Mouse (Mus musculus) gonadal fat pad, adult 2 months (tissue): Measurements from ENCODE around the gene Btrc. TPM values are rescaled to one million over a fixed set of nuclear protein-coding genes. Genes with fewer than 3 reads are reported as not detected.

Source experiments
- DNase-seq: peaks from one replicate; pipeline ENCODE4 v3.0.0-alpha.2; 2012; ENCODE audit warnings: low read depth
- polyA plus RNA-seq: library from polyadenylated mRNA; depleted of rRNA; stranded (reverse); fragments of >200 nt; gene quantifications from 2 replicates; pipeline ENCODE4 v1.2.3, GENCODE M21; 2012

The Btrc gene
- polyA plus RNA-seq, 1 experiment: 17.6 TPM

DNA sequence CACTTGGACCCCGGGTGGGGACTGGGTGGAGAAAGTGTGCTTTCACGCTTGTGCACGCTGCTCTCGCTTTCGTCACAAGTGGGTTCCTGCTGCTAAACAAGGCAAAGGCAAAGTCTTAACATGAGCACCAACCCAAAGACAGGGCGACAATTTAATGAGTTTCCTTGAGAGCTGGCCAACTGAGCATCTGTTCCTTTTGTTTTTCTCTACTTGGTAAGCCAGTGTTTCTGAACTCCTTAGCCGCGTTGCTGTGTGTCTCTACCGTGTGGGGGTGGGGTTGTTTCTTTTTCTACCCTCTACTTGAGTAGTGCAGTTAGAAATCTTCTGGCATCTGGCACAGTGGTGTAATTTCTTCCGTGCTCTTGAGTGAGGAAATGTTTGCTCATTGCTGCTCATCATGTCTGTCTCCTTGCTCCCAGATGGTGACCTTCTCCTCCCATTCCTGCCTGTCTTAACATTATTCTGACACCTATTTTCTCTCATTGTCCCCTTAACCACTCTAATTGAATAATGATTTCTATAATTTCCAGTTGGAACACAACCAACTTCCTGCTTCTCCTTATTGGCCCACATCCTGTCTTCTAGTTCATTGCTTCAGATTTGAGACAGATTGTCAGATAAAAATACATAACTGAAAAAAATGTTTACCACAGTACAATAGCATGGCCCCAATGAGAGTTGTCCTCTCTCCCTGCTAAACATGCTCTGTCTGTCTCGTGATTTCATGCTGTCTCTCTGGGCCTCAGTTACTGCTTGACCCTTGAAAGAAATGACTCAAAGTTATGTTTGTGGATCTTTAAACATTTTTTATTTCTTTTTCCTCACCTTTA is 109.4 kb downstream of the Btrc start:
- no peak for DNase-seq

DNA sequence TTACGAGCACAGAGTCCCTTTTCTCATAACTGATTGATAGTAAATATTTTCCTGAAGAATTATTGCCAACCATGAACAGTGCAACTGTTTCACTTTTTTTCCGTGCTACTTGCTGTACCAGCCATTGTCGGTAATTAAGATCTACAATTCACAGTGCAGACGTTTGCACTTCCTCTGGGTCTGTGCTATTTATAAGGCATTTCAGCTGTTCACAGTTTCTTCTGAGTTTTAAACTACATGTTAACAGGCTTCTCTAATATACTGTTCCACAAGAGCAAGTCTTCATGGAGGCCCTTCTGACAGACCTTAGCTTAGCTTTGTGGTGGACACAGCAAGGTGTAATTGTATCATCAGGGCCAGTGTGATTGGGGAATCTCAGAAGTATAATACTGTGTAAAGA is 111.2 kb downstream of the Btrc start:
- DNase-seq: no peak

DNA sequence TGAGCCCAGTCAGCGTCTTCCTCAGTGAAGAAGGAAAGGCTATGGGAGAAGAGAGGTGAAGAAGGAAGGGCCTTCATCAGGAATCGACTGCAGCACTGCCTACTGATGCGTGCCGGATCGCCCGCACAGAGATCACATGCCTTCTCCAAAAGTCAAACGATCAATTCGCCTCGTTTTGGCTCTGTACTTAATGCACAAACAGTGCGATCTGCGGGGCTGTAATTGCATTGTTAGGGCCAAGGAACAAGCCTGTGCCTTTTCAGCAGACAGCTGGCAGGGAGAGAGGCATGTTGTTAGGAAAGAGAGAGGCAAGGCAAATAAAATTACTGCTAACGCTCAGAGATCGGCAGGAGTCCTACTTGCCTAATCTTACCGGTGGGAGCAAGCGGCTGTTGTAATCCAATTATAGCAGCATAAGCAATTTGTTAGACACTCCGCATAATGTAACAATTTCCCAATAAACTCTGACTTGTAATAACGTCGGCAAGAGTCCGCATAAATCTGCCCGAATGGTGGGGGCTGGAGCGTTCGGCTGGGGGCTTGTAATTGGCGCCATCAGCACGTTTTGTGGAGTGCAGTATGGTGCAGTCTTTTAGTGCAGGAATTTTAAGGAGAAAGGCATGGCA is 112.5 kb downstream of the Btrc start:
- no peak for DNase-seq

DNA sequence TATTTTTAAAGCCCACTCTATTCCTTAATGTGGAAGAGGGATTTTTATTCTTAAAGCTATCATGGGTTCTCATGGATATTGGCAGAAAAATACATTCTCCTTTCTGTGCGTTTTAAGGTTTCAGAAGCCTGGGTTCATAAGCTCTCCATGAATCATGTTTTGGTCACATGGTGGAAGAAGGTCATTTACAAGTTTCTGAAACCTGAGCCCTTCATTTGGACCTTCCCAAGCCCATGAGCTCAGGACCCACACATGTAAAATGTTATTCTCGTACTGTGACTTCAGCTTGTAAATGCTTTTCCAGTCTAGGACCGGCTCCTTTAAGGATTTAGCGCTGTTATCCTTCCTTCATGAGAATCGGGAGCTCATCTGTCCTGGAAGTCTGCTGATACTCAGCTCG is 116.0 kb downstream of the Btrc start:
- no peak for DNase-seq

DNA sequence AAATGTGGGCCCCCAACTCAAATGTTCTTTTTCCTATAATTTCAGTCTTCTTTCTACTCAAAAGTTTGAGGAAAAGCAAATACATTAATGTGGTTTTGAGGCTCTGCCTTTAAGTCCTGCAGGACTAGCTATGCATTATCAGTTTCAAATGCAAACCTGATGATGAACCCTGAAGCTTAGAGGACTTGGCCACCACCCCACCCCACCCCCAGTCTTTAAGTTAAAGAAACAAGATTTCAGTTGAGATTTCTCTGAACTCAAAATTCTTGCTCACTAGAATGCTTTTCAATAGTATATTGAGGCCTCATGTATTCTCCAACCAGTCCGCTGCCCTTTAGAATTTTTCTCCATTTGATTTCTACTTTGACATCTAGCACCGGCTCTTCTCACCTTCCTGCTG is 117.0 kb downstream of the Btrc start:
- no peak for DNase-seq

DNA sequence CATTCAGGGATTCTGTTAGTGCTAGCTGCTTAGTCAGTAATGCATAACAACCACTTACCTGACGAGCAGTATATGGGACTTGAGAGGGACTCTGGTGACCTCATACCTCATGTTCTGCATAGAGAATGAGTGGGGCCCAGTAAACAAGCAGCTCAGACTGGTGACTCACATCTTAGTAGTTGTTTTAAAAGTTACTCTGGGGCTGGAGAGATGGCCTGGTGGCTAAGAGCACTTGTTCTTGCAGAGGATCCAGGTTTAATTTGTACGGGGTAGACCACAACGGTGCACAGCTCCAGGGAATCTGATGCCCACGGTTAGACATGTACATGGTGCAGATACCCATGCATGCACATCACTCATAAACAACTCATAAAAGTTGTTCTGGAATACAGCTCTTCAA is 117.4 kb downstream of the Btrc start:
- DNase-seq: no peak

DNA sequence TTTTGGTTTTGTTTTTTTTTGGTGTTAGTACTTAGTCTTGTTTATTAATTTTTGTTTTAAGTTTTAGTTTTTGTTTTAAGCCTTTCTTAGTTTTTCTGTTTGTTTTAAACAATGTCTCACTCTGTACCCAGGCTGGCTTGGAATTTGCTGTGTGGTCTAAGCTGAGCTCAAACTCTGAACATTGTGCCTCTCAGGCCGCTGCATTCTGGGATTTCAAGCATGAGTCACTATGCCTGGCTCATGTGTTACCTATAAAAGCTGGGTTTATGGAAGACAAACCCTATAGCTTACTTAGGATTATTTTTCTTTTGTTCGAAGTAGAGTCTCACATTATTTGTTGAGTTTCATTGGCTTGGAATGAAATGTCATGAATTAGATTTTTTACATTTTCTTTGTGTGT is 119.9 kb downstream of the Btrc start:
- no peak for DNase-seq

DNA sequence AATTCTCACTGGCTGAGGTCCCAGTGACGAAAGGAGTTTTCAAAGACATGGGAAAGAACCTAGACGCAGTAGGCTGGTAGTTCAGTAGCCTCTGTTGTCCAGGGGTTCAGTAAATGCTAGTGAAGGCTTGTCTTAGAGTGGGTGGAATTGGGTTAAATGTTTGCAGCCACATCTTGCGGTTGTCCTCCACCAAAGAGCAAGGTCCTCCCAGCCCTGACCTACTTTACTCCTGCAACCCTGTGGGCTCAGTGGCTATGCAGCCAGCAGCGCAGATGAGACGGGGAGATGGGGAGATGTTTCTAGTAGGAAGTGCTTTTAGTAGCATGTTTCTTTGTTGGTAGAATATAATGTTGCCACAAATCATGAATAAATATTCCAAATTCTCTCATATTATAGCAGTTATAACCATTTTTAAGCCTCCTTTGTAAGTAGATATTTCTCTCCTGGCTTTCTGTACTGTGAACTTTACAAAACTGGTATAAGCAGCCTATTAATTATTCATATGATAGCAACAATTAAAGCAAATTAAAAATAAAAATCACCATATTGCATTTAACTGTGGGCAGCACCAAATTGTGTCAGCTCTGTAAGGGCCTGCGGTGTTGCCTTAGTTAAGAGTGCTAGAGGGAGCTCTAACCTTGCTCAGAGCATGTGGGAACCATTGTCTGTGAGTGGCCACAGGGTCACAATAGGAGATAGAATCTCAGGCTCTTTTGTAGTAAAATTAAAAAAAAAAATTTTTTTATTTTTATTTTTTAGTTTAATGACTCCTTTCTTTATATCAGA is 122.9 kb downstream of the Btrc start:
- no peak for DNase-seq

DNA sequence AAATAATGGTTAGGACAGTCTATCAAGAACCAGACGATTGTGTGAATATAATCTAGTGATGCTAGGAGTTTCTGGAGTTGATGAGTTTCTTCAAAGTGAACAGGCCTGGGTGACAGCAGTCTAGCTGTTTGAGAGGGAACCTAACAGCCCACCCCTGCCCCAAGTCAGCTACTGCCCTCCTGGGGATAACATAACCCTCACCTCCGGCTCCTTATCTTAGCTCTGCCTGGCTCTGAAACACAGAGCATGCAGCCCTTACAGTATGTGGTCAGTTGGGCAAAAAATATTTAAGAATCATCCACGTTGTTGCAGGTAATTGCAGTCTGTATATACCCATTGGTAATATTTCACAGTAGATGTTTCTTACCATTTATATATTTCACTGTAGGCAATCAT is 123.5 kb downstream of the Btrc start:
- DNase-seq: no peak

DNA sequence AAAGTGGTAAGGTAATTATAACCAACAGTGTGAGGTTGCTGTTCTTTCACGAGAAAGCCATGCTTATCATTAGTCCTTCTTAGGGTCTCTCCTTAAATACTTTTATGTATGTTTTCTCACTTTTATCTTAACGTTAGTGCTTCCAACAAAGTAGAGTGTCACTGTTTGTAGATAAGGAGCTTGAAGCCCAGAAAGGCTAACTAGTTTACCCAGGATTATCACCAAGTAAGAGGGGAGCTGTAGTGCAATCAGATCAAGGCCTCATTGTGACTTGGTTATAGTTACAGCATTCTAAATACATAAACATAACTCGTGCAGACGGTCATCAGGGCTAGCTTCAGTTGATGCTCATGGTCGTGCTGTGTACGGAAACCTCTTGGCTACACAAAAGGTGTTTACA is 126.4 kb downstream of the Btrc start:
- DNase-seq: no peak

DNA sequence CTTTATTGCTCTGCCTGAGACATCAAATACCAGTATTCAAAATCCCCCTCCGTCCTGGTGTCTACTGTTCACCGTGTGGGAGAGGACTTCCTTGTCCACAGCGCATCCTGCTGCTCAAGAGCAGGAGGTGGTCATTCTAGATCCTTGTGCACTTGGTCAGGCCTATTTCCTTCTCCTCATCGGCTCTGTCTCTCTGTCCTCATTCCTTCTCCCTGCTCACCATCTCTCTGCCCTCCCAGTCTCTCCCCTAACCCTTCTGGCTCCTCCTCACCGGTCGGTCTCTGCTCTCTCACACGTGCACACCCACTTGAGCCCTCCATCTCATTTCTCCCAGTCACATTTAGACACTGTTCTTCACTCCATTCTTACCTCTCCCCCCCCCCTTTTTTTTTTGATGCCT is 127.7 kb downstream of the Btrc start:
- DNase-seq: no peak

DNA sequence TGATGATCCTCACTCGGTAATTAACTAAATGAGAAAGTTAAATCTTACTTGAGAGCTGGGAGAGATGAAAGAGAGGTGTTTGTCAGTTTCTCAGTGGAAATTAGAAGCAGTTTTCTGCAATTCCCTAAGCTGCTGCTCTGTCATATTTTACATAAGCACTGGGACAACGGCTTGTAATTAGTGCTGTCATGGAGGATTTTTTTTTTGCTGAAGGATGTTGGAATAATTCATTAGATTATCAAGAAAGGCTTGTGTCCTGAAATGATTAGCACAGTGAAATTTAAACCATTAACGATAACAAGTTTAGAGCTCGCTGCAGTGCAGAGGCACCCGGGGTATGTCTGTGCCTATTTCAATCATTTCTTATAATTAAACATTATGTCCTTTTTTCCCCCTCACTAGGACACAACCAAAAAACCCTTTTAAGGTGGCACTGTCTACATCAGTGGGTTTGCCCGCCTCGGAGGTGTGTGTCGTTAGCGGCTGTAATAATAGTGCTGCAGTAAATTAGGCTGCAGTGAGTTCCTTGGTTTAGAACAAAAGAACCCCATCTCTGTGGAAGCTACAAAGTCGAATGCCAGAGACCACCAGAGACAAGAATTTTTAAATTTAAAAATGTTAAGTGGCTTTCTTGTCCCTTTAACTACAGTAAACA is 130.7 kb downstream of the Btrc start:
- no peak for DNase-seq

DNA sequence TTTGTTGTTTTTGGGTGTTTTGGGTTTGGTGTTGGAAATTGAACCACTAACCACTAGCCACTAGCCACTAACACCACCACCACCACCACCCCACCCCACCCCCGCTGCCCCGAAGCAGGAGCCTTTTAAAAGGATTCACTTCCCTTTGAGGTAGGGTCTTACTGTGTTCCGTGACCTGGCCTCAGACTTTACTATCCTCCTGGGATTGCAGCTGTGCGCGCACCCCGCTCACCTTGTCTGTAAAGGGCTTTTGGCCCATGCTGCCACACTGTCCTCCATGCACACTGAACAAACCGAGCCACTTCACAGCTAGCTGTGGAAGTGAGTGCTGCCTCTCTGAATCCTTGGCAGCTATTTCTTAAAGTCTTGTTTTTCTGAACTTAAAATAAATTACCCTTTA is 141.9 kb downstream of the Btrc start:
- no peak for DNase-seq

DNA sequence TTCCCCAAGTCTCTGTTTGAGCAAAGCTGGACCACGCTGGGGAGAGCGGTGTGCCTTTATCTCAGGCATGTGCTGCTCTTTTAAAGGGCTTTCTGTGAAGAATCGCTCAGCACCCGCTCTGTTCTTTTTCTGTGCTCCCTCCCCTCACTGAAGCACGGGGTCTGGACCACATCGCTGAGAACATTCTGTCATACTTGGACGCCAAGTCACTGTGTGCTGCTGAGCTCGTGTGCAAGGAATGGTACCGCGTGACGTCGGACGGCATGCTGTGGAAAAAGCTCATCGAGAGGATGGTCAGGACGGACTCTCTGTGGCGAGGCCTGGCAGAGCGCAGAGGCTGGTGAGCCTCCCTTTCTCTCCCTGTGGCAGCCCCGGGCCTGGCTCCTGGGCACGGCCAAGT is 144.0 kb downstream of the Btrc start:
- no peak for DNase-seq

DNA sequence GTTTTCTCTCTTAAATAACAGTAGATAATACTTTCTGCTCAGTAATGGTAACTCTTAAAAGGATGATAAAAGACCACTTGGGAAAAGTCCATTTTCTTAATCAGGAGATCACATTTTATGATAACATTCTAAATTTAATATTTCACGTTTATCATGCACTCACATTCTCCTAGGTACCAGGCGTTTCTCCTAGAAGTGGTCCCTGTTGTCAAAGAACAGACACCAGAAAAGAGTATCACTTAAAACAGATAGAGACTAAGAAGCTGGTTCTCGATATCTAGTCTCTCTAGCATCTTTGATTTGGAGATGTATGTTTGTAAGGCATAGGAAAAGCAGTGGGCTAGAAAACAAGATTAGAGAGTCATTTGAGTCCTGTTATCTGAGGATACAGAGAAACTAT is 147.1 kb downstream of the Btrc start:
- DNase-seq: no peak

DNA sequence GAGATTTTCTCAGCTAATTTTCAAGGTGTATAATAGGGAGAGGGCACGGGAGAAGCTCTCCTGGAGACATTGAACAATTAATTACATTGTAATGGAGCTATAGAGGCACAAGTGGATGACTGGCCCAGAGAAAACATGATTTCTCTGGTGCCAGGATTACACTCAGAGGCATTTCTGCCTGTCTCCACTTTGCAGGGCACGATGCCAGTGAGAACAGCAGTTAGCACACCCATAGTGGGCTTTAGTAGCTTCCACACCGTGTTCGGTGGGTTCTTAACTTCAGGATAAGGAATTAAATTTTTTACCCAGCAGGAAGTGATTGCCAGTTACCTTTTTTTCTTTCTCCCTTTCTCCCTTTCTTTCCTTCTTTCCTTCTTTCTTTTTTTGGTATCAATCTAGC is 147.9 kb downstream of the Btrc start:
- DNase-seq: no peak

DNA sequence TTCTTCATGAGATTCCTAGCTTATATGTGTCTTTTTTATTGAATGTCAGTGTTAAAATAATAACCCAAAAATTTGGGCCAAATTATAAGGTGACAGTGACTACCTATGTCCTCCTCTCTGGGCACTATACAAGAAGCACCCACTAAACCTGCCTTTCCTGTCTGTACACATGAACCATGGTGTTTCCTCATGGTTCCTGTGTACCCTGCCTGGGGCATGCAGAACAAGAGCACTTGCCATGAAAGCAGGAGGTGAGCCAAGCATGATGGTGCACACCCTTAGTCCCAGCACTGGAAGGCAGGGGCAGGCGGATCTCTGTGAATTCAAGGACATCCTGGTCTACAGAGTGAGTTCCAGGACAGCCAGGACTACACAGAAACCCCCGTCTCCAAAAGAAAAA is 151.8 kb downstream of the Btrc start:
- peak; percentile 70 for DNase-seq

DNA sequence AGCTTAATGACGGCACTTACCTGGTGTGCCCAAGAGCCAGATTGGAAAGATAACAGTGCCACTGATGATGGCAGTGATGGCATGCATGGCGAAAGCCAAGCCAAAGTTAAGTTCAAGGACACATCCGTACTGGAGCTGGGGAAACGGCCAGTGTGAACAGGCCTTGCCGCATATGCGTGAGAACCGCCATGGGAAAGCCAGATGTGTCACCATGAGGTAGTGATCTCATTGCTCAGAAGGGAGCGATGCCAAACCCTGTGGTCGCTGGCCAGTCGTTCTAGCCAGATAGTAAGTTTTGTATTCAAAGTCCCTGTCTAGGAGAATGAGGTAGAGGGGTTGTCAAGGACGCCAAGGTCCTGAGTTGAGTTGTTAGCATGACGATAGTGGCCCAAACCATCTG is 152.7 kb downstream of the Btrc start:
- no peak for DNase-seq

DNA sequence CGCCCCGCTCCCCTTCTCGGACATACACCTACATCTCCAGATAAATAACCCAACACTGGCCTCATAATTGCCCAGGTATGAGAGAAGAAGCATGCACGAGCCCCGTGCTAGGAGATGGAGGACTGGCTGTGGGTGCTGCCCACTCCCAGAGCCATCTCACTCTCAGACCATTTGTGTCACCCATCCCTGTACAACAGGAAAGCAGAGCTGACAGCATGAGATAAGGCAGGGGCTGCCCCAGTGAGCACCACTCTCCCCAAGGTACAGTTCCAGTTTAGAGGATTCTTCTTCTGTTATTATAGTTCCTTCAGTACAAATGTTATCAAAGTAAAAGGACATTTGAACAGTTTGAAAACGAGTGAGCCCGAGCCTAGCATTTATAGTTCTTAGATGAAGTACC is 163.8 kb downstream of the Btrc start:
- no peak for DNase-seq

DNA sequence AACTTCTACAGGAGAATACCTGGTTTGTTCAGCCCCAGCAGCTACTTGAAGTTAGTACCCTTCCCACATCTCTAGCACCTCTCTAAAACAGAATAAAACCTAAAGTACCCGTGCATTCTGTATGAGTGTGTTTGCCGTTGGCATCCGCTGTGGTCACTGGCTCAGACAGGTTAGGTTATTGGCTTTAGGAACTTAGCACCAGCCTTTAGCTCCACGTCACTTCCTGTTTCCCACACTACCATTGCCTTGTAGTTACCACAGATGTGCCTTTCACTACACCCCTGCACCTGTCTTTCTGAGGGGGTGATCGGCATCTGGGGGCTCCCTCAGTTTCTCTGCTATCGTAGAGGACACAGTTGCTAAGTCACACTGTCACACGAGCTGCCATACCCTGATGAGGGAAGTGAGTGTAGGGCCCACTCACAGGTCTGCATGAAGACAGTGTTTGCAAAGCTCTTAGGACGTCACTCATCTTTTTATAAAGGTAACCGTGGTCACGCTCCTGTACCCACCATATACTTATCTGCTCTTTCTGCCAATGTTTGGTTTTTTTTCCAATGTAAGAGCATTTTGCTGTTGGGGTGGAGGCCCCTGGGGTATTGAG is 164.5 kb downstream of the Btrc start:
- no peak for DNase-seq

DNA sequence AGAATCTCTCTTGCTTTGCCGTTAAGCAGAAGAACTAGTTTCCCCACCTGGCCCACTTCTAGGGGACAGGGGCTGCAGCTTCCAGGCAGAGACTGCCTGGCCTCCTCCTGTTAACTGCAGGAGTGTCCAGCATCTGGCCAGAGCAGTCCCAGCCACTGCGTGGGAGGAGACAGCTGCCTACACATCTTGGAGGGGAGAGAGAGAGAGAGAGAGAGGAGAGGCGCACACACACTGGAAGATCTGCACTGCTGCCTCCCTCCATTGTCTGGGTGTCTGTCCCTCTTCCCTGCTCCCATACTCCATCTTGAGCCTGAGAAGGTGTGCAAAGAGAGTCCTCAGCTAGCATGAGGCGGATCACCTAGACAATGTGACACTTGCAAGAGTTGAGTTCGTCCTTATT is 165.8 kb downstream of the Btrc start:
- no peak for DNase-seq
